Mouse (Mus musculus) thymus, adult 2 months (tissue): ENCODE measurements at regions not wholly inside any gene's neighbourhood (a gene's known extent, or its start where the extent isn't known, plus 50 kb on each side); places are given as distances from the start of the nearest gene placed in this dataset.

Experiments used
- DNase-seq: peaks from one replicate; pipeline ENCODE4 v3.0.0; 2021
- H3K27ac ChIP-seq: fragments of 200-500 bp; 2 replicates; pipeline ENCODE4 v1.5.1; 2012; ENCODE audit warnings: low read length, control low read depth; ENCODE audit not compliant: control insufficient read depth, insufficient read depth
- H3K27me3 ChIP-seq: fragments of 200-500 bp; 2 replicates; pipeline ENCODE4 v1.6.1; 2012; ENCODE audit warnings: mild to moderate bottlenecking, low read length, moderate library complexity, mixed read lengths; ENCODE audit not compliant: control insufficient read depth, insufficient read depth
- H3K36me3 ChIP-seq: fragments of 200-500 bp; 2 replicates; pipeline ENCODE4 v1.6.1; 2012; ENCODE audit warnings: mild to moderate bottlenecking, low read length, moderate library complexity; ENCODE audit not compliant: control insufficient read depth, insufficient read depth
- H3K4me1 ChIP-seq: fragments of 200-500 bp; replicated peaks from 2 replicates; pipeline ENCODE4 v1.6.1; 2012; ENCODE audit warnings: low read length; ENCODE audit not compliant: control insufficient read depth, insufficient read depth
- H3K4me3 ChIP-seq: fragments of 200-500 bp; 2 replicates; pipeline ENCODE4 v1.5.1; 2012; ENCODE audit warnings: mild to moderate bottlenecking, low read length, control low read depth, moderate library complexity; ENCODE audit not compliant: control insufficient read depth, insufficient read depth
- CTCF ChIP-seq: fragments of 200-500 bp; IDR thresholded peaks from 2 replicates; pipeline ENCODE4 v1.5.1; 2012; ENCODE audit warnings: mild to moderate bottlenecking, control low read depth, low read length, moderate library complexity, borderline replicate concordance; ENCODE audit not compliant: control insufficient read depth, poor library complexity, insufficient read depth; ENCODE audit errors: extremely low read depth
- POLR2A ChIP-seq: fragments of 200-500 bp; IDR thresholded peaks from 2 replicates; pipeline ENCODE4 v1.6.1; 2012; ENCODE audit warnings: mild to moderate bottlenecking, low read length, control low read depth, moderate library complexity; ENCODE audit not compliant: control insufficient read depth, poor library complexity, insufficient read depth; ENCODE audit errors: extremely low read depth
- WGBS: fragments of 180-500 bp; shearing (Covaris S2); methylation state at CpG from one replicate; pipeline ENCODE4 v1.1.7; 2018; 5-methylcytosine and 5-hydroxymethylcytosine counted together

GRCm38 (mm10) chr3:41140391-41140790 is 57.5 kb upstream of the Pgrmc2 start:
- H3K36me3 ChIP-seq = no peaks in the 10 kb centered on the region
- no peak for TF ChIP-seq POLR2A
- TF ChIP-seq CTCF = no peak
- no peak overlapping the region for H3K4me3 ChIP-seq
- H3K27ac ChIP-seq = no peak overlapping the region
- 88% methylated on average over 4 of the region's 4 CpGs for WGBS
- no peaks in the 10 kb centered on the region for H3K4me1 ChIP-seq
- H3K27me3 ChIP-seq = no peaks in the 10 kb centered on the region
- DNase-seq = no peak

GRCm38 (mm10) chr3:41137931-41138330 is 55.1 kb upstream of the Pgrmc2 start:
- H3K27me3 ChIP-seq = no peaks in the 10 kb centered on the region
- no peak for DNase-seq
- TF ChIP-seq POLR2A (no peak), CTCF (no peak)
- no peak overlapping the region for H3K27ac ChIP-seq
- no peaks in the 10 kb centered on the region for H3K36me3 ChIP-seq
- no peaks in the 10 kb centered on the region for H3K4me1 ChIP-seq
- WGBS = 82% methylated on average over 1 of the region's 1 CpGs
- no peak overlapping the region for H3K4me3 ChIP-seq

GRCm38 (mm10) chr3:41132889-41133288 is 50.0 kb upstream of the Pgrmc2 start:
- Histone ChIP-seq H3K27me3 (no peaks in the 10 kb centered on the region), H3K27ac (no peak overlapping the region), H3K36me3 (no peaks in the 10 kb centered on the region), H3K4me3 (no peak overlapping the region), H3K4me1 (no peaks in the 10 kb centered on the region)
- no peak for TF ChIP-seq CTCF
- TF ChIP-seq POLR2A = no peak
- 73% methylated on average over 6 of the region's 6 CpGs for WGBS
- no peak for DNase-seq
